Mouse (Mus musculus) CH12.LX (cell line): ENCODE measurements at regions not wholly inside any gene's neighbourhood (a gene's known extent, or its start where the extent isn't known, plus 50 kb on each side); places are given as distances from the start of the nearest gene placed in this dataset.

Experiments
- CTCF ChIP-seq, 2 experiments: IDR thresholded peaks in 1 of 2; conservative IDR thresholded peaks in 1 of 2; 2 replicates each; pipeline ENCODE4 v1.5.1; 2011 to 2012; ENCODE audit warnings: low read depth in 2 of 2, low read length in 2 of 2, improper control_type of control experiment in 1 of 2, inconsistent platforms in 1 of 2, mild to moderate bottlenecking in 1 of 2, moderate library complexity in 1 of 2
- ELF1 ChIP-seq: IDR thresholded peaks from 2 replicates; pipeline ENCODE4 v1.6.1; 2014; ENCODE audit warnings: low read depth, mild to moderate bottlenecking, inconsistent platforms, low read length, improper control_type of control experiment
- EP300 ChIP-seq: IDR thresholded peaks from 2 replicates; pipeline ENCODE4 v1.6.1; 2011; ENCODE audit warnings: low read length, improper control_type of control experiment
- MAX ChIP-seq: IDR thresholded peaks from 2 replicates; pipeline ENCODE4 v1.6.1; 2011; ENCODE audit warnings: low read length, improper control_type of control experiment
- MEF2A ChIP-seq: IDR thresholded peaks from 2 replicates; pipeline ENCODE4 v1.6.1; 2014; ENCODE audit warnings: low read depth, mild to moderate bottlenecking, inconsistent platforms, low read length, improper control_type of control experiment, borderline replicate concordance
- MYC ChIP-seq: IDR thresholded peaks from 2 replicates; pipeline ENCODE4 v1.6.1; 2011; ENCODE audit warnings: low read depth, mild to moderate bottlenecking, improper control_type of control experiment, low read length
- POLR2A ChIP-seq: IDR thresholded peaks from 2 replicates; pipeline ENCODE4 v1.6.1; 2011; ENCODE audit warnings: low read depth, mild to moderate bottlenecking, improper control_type of control experiment, low read length
- RAD21 ChIP-seq: IDR thresholded peaks from 2 replicates; pipeline ENCODE4 v1.6.1; 2011; ENCODE audit warnings: low read depth, mild to moderate bottlenecking, low read length, improper control_type of control experiment, moderate library complexity
- RCOR1 ChIP-seq: conservative IDR thresholded peaks from 2 replicates; pipeline ENCODE4 v1.6.1; 2012; ENCODE audit warnings: low read depth, mild to moderate bottlenecking, inconsistent platforms, low read length, improper control_type of control experiment
- SIN3A ChIP-seq: IDR thresholded peaks from 2 replicates; pipeline ENCODE4 v1.6.1; 2012; ENCODE audit warnings: low read length, improper control_type of control experiment, inconsistent platforms
- ZMIZ1 ChIP-seq: IDR thresholded peaks from 2 replicates; pipeline ENCODE4 v1.6.1; 2012; ENCODE audit warnings: low read depth, mild to moderate bottlenecking, inconsistent platforms, low read length, improper control_type of control experiment

DNA sequence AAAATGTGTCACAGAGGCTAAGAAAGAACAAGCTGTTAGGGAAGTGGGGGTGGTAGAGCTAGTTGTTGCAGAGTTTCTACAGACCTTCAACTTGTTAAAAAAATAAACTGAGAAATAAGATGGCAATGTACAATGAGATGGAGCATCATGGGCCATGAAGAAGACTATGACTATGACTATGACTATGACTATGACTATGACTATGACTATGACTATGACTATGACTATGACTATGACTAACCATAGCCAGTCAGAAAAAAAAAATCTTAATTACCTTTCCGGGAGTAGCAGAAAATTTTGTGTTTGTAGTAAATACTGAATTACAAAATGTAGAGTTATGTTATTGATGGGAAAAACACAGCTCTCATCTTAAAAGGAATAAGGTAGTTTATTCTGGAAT, 203.2 kb downstream of the Calcrl start:
- TF ChIP-seq EP300 (peak; percentile 94), POLR2A (no peak), CTCF (conservative IDR thresholded peaks at IDR 0.05 in 1 of 2, IDR thresholded peaks at IDR 0.05 in 1 of 2; ENCODE audit: low read depth in 2 of 2, low read length in 2 of 2) (no peak), ZMIZ1 (no peak), RCOR1 (peak; percentile 88; the same call in 1 of the 2 replicates), MEF2A (no peak), MAX (no peak), ELF1 (no peak), RAD21 (no peak), MYC (no peak), SIN3A (no peak)
